Mouse (Mus musculus): Measurements from ENCODE around the gene Sft2d2.

The Sft2d2 gene

GRCm38 (mm10) chr1:165129573-165129972 is 64.7 kb downstream of the Sft2d2 start:
- no peak for DNase-seq

Data from lung, postnatal 36 days (tissue).